Mouse (Mus musculus) gastrocnemius, adult 2 months (tissue): ENCODE data around the gene Tbl1x. TPM values are rescaled to one million over a fixed set of nuclear protein-coding genes. Genes with fewer than 3 reads are reported as not detected.
A peak's percentile ranks its signal among the peaks of the same experiment; 100 is the strongest.

Source experiments
- DNase-seq: peaks from one replicate; pipeline ENCODE4 v3.0.0; 2022
- H3K27ac ChIP-seq: fragments of 200-600 bp; 2 replicates; pipeline ENCODE4 v1.8.1; 2022; ENCODE audit warnings: mild to moderate bottlenecking
- H3K4me3 ChIP-seq: fragments of 200-600 bp; 2 replicates; pipeline ENCODE4 v1.8.1; 2022; ENCODE audit warnings: mild to moderate bottlenecking, moderate library complexity
- CTCF ChIP-seq: fragments of 200-600 bp; IDR thresholded peaks from 2 replicates; pipeline ENCODE4 v1.8.1; 2022; ENCODE audit warnings: antibody characterized with exemption, mild to moderate bottlenecking, moderate library complexity
- intact Hi-C: fragments of 180-260 bp; cut with DNase I; formaldehyde crosslinking; loops from one replicate; pipeline ENCODE4 v1.15.1; 2025
- total RNA-seq, 2 experiments: library from RNA; stranded (reverse); gene quantifications; 2 replicates each; pipeline ENCODE4 v1.2.3; 2021

Gene Tbl1x
- total RNA-seq, 2 experiments from 2014 or later = 9.7 to 12.5 TPM

- no peak overlapping the region for H3K4me3 ChIP-seq
- DNase-seq = no peak
- TF ChIP-seq CTCF = peak; percentile 77
- H3K27ac ChIP-seq = peak overlapping the region; percentile 48; the same call in 1 of the 2 replicates
- intact Hi-C loops = loop anchor here (2.0 to 5.0 kb wide), 3 partner anchors 127 to 326 kb away; partner anchors contain the start of gene Tbl1x
Observed at GRCm38 (mm10) chrX:77638076-77638475, 127.3 kb downstream of the Tbl1x start.

DNA sequence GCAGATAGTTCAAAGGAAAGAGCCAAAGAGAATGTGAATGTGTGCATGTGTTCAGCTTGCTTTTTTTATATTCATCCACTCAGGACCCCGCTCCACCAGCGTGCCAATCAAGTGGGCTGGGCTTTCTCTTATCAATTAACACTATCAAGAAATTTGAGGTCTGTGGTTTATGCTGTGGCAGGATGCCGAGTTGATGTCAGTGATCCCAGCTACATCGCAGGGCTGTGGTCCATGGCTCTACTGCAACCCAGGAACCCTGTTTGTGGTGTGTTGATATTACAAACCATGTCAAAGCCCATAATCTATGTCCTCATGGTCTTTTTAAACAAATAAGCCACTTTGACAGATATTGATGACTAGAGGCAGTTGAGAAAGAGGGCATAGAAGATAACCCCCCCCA is 129.5 kb downstream of the Tbl1x start:
- no peak overlapping the region for H3K4me3 ChIP-seq
- intact Hi-C loops = no loop called here
- no peak overlapping the region for H3K27ac ChIP-seq
- TF ChIP-seq CTCF = no peak
- no peak for DNase-seq

DNA sequence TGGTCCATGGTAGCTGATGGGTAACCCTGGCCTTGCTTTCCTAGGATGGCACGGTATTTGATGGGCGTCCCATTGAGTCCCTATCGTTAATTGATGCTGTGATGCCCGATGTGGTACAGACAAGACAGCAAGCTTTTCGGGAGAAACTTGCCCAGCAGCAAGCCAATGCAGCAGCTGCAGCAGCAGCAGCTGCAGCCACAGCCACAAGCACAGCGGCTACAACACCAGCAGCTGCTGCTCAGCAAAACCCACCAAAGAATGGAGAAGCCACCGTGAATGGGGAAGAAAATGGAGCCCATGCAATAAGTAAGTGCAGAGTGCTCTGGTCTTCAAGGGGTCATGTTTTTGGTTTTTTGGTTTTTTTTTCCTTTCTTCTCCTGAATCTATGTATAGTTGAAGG is 135.4 kb downstream of the Tbl1x start:
- Histone ChIP-seq H3K27ac (no peak overlapping the region), H3K4me3 (no peak overlapping the region)
- intact Hi-C loops = no loop called here
- no peak for DNase-seq
- TF ChIP-seq CTCF = no peak

GRCm38 (mm10) chrX:77650246-77650645 is 139.4 kb downstream of the Tbl1x start:
- TF ChIP-seq CTCF = no peak
- no peak overlapping the region for H3K27ac ChIP-seq
- H3K4me3 ChIP-seq = no peak overlapping the region
- intact Hi-C loops = loop anchor here (10.0 kb wide), 1 partner anchor 155 kb away; no protein-coding TSS in a partner anchor
- no peak for DNase-seq

DNA sequence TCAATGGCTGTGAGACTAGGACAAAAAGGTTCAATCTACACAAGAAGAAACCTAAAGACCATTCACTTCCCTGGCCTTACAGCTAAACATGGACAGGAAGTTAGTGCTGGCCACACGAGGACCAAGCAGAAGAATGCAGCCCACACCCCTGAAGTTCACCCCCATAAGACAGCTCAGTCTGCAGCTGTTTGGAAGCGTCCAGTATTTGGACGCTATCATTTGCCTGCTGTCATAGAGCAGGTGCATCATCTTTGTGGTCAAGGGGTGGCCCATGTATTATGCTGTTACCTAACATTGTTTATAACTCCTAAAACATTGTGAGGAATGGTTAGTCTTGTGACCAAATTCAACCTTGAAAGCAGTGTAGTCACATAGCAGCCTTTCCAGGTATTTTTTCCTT is 151.2 kb downstream of the Tbl1x start:
- intact Hi-C loops = no loop called here
- no peak for TF ChIP-seq CTCF
- no peak overlapping the region for H3K27ac ChIP-seq
- DNase-seq = no peak
- no peak overlapping the region for H3K4me3 ChIP-seq

DNA sequence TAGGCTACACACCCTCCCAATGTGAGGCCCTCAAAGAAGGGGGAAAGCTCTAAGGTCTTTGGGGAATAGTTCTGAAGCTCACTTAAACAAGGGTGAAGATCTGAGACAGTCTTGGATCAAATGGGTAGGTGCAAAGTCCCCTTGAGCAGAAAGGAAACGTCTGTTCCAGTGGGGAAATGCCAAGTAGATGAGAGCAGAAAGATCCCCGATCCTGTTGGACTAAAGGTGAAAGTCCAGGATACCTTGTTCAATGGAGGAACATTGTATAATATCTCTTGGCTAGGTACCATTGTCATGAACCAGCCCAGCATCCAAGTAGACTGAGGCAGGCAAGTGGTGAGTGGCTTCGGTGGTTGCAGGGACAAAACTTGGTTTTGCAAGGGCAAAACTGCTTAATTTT is 152.5 kb downstream of the Tbl1x start:
- no peak for DNase-seq
- intact Hi-C loops = no loop called here
- H3K4me3 ChIP-seq = no peak overlapping the region

GRCm38 (mm10) chrX:77665030-77665429 is 154.2 kb downstream of the Tbl1x start:
- intact Hi-C loops = no loop called here
- Histone ChIP-seq H3K4me3 (no peak overlapping the region), H3K27ac (no peak overlapping the region)
- DNase-seq = no peak
- TF ChIP-seq CTCF = no peak

More for the DNA sequence above, 152.5 kb downstream of the Tbl1x start:
- no peak overlapping the region for H3K27ac ChIP-seq
- no peak for TF ChIP-seq CTCF

DNA sequence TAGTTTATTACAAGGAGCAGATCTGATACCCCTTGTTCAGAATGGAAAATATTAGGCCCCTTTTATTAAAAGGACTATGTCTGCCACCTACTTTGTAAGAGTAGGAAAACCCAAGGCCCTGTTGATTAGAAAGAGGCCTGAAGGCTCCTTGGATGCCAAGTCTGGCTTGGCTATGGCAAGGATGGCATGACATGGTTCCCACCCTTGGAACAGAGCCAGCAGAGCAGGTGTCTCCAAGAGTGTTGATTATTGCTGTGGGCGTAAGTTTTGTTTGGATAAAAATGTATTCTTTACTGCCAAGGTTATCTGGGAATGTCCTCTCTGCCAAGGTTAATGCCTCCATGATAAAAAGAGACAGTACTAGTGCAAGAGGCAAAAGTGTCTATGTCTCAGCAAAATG is 156.1 kb downstream of the Tbl1x start:
- Histone ChIP-seq H3K27ac (no peak overlapping the region), H3K4me3 (no peak overlapping the region)
- no peak for TF ChIP-seq CTCF
- intact Hi-C loops = no loop called here
- DNase-seq = no peak

- H3K4me3 ChIP-seq = no peak overlapping the region
- intact Hi-C loops = no loop called here
- TF ChIP-seq CTCF = no peak
- H3K27ac ChIP-seq = no peak overlapping the region
- no peak for DNase-seq
Observed at GRCm38 (mm10) chrX:77667441-77667840, 156.6 kb downstream of the Tbl1x start.

DNA sequence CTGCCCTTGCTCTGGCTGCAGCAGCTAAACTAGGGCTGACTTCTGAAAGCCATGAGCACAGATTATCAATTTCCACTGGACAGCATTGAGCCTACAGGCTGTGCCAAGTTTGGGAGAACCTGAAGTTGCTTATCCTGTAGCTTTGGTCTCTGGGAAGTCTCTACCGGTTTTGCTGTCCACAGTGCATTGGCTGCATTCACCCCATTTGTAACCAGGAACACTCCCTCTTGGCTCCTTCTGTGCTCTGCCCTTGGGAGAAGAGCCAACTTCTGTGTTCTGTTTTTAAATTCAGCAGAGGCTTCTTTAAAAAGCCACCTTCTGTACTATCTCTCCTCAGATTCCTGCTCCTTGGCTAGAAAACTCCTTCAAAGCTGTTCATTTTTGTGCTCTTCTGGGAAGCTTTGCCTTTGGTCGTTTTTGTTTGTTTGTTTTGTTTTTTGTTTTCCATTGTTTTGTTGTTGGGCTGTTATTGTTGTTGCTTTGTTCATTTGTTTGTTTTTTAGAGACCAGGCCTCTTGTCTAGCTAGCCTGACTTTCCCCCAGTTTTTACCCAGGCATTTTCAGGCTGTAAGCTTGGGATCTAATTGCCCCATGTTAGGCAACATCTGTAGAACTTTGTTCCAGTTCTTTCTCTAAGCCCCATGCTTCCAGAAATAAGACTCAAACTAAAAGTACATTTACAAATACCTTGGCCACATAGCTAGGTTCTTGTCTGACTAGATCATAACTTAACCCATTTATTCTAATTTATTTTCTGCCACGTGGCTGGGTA is 159.2 kb downstream of the Tbl1x start:
- TF ChIP-seq CTCF = no peak
- intact Hi-C loops = no loop called here
- DNase-seq = peak; percentile 16
- Histone ChIP-seq H3K27ac (peak overlapping the region; percentile 46), H3K4me3 (no peak overlapping the region)
